Mouse (Mus musculus) lung, postnatal 10 days (tissue): ENCODE data around the gene Atg9b.
"Not testable (repeated sequence)": the region's sequence is repeated elsewhere in the genome, so short reads cannot be mapped to it uniquely, and the experiment has no call there.

Source experiments
- DNase-seq: peaks from one replicate; pipeline ENCODE4 v3.0.0; 2021

Gene Atg9b

GRCm38 (mm10) chr5:24404594-24405360, 12.8 kb upstream of the Atg9b start:
- no peak for DNase-seq

- no peak for DNase-seq
These were observed 10.0 kb upstream of the Atg9b start for GRCm38 (mm10) chr5:24401969-24402368.

- no peak for DNase-seq
These were observed 9.1 kb upstream of the Atg9b start for GRCm38 (mm10) chr5:24400911-24401605.

GRCm38 (mm10) chr5:24400362-24400761, 8.4 kb upstream of the Atg9b start:
- DNase-seq: no peak

- no peak for DNase-seq
These were observed 7.7 kb upstream of the Atg9b start for GRCm38 (mm10) chr5:24399686-24400085.

- DNase-seq: not testable (repeated sequence)
These were observed 4.3 kb upstream of the Atg9b start for GRCm38 (mm10) chr5:24396254-24396653.

GRCm38 (mm10) chr5:24394165-24394894, 2.4 kb upstream of the Atg9b start:
- peak; percentile 97 for DNase-seq

- DNase-seq: peak; percentile 92
These were observed 1.6 kb upstream of the Atg9b start, which contains the start of gene Abcb8 for GRCm38 (mm10) chr5:24393392-24393997. Abcb8 (plus strand) TSS chr5:24393663.

GRCm38 (mm10) chr5:24392724-24393123, 781 bp upstream of the Atg9b start:
- DNase-seq: no peak

GRCm38 (mm10) chr5:24389658-24390020, 2.3 kb downstream of the Atg9b start:
- DNase-seq: no peak

GRCm38 (mm10) chr5:24389011-24389657, 2.8 kb downstream of the Atg9b start:
- peak; percentile 72 for DNase-seq

- DNase-seq: no peak
These were observed 3.6 kb downstream of the Atg9b start for GRCm38 (mm10) chr5:24388246-24388915.

- DNase-seq: peak; percentile 57
These were observed 4.4 kb downstream of the Atg9b start for GRCm38 (mm10) chr5:24387264-24388241.

GRCm38 (mm10) chr5:24385887-24386550, 5.9 kb downstream of the Atg9b start:
- no peak for DNase-seq

GRCm38 (mm10) chr5:24385374-24385773, 6.6 kb downstream of the Atg9b start:
- no peak for DNase-seq

- peak; percentile 54 for DNase-seq
These were observed 7.5 kb downstream of the Atg9b start for GRCm38 (mm10) chr5:24384407-24384806.

GRCm38 (mm10) chr5:24383026-24383859, 8.7 kb downstream of the Atg9b start:
- DNase-seq: peak; percentile 95

GRCm38 (mm10) chr5:24381988-24382387, 10.0 kb downstream of the Atg9b start:
- DNase-seq: no peak

- no peak for DNase-seq
These were observed 10.5 kb downstream of the Atg9b start for GRCm38 (mm10) chr5:24381486-24381885.
